Mouse (Mus musculus) urinary bladder, postnatal 14 days (tissue): ENCODE measurements around the gene Fggy.

Experiments used
- DNase-seq: peaks from one replicate; pipeline ENCODE4 v3.0.0; 2021; ENCODE audit warnings: low spot score

Gene Fggy

DNA sequence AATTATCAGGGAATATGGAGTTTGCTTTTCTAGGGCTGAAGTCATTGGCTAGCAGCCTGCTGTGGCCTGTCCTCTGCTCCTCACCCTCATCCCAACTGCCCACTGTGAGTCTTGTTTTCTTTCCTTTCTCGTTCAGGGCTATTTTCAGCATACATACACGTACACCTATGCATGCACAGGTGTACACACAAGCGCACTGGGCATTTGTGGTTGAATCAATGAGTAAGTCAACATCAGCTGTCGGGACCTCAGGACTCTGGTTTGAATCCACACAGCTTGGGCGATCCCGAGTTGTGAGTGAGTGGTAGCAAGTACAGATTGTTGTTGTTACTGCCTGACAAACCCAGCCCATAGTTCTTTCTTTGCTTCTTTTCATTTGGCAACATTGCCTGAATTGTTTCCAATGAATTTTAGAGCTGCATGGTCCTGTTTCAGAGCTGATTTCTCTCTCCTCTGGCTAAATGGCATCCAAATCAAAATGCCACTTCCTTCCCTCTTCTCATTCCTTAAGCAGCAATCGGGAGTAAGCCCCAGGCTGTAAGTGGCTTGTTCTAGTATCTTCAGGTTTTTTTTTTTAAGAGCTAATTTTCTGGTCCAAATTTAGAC, 109.1 kb downstream of the Fggy start:
- DNase-seq, result no peak

DNA sequence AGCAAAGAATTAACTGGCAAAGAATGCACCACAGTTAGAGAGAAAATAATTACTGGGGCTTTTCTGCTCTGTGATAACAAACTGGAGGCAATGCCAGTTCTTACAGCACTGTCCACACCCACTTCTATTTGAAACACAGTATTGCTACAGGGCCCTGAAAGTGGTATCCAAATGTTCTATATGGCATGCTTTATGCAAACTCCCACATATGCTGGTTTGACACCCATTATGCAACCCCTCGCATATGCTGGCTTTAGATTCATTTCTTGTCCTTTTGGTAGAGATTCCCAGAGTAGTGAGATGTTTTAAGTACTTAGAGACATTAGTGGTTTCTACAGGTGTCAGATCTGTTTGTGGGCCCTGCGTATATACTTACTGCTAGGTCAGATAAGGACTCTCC, 109.6 kb downstream of the Fggy start:
- no peak for DNase-seq

- no peak for DNase-seq
Measured at GRCm38 (mm10) chr4:95667595-95667994, 110.3 kb downstream of the Fggy start.

DNA sequence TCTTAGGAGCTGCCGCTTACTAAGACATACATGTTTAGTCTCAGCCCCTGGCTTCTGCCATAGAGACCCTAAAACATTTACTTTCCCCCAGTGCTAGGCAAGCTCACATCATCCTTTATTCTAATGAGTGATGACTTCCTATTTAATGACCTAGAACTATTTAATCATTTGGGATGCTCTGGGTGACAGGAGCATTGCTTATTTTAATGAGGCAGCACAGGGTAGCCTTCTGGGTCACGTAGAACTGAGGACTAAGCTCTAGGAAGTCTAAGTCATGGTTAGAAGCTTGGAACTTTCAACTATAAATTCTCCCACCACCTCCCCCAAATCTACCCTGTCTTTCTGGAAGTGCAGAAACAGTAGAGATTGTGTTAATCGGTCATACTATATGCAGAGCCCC, 111.2 kb downstream of the Fggy start:
- DNase-seq, result no peak

- no peak for DNase-seq
Measured at GRCm38 (mm10) chr4:95669336-95669735, 112.0 kb downstream of the Fggy start.

DNA sequence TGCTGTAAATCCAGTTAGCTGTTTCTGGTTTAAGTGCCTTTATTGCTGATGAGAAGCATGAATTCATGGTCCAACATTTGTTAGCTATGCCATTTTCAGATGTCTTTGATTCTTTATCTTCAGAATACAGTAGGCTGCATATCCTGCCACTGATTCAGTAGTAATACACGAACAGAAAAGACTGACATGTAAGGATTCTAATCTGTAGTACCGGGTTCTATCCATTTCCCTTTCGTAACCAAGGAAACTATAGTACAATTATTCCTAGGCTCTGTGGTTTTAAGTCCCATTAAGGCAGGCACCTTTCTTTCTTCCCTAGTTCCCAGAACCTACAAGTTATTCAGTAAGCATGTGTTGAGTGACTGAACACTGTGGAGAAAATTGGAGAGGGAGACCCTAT, 113.3 kb downstream of the Fggy start:
- DNase-seq, result no peak

DNA sequence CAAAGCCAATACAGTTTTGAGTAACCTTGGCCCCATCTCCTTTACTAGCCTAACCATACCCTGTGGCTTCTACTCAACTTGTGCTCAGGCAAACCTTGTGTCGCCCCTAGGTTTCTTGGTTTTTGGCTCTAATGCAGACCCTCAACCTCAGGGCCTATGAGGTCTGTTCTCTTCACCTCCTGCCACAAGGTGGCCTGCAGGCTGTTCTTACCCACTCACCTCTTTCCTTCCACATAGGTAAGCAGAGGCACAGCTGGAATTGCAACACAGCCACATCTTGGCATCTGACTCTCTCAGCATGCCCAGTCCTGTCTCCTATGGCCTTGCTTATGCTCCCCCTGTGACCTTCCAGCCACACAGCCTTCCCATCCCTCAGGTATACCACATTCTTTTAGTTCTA, 114.7 kb downstream of the Fggy start:
- DNase-seq, result no peak

DNA sequence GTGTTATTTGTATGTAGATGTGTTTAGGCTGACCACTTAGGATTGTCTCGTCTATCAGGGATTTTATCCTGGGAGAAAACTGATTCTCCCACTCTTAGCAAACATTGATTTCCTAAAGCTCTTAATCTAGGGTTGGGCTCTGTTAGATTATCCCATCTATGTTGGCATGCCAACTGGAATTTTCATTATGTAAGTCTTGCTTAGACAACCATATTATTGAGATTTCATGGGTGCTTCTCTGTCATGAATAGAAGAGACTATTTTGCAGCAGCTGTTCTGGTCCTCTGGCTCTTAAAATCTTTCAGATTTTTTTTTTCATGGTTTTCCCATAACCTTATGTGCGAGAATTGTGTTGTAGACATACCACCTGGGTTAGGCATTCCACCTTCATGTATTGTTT, 119.1 kb downstream of the Fggy start:
- DNase-seq, result no peak

DNA sequence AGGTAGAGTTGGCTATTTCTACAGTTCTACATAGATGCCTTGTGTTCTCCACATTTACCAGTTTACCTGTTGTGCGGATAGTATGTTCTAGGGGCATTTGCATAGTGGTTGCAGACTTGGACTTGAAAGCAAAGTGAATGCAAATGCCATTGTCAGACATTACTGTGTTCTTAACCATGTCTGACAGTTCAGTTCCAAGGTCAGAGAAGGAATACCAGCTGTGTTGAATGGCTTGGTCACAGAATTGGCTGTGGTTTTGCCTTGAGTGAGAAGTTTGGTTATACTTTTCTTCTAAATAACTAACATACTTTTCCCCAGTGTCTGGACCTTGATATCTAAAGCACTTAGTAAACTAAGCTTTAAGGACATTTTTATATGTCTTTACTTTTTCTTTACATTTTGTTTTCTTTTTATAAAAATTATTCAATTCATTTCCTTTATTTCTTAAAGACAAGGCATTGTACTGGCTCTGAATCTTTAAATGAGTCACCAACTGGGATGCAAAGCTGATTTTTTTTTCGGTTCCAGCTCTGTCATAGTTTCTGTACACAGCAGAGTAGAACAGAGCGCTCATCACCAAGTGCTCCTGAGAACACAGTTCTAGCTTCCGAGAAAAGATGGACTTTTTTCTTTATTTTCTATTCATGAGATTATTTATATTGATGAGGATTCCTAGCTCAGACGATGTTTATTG, 123.6 kb downstream of the Fggy start:
- DNase-seq, result no peak

- DNase-seq, result no peak
Measured at GRCm38 (mm10) chr4:95684522-95685080, 127.3 kb downstream of the Fggy start.

DNA sequence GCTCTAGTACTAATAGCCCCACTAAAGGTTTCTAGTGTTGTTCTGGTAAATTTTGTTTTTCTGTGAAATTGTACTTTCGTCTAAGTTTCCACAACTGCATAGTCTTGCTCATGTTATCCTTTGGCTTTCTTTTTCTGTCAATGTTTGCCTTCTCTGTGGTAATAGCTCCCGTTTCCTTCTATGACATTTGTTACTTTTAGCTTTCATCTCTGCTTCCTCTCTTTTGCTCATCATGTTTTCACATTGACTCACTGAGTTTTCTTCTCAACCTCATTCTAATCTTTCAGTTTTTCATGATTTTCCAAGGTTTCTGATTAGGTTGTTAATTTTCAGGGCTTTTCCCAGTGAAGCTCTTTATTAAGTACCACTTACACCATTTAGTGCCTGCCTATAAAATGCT, 129.5 kb downstream of the Fggy start:
- DNase-seq, result no peak

DNA sequence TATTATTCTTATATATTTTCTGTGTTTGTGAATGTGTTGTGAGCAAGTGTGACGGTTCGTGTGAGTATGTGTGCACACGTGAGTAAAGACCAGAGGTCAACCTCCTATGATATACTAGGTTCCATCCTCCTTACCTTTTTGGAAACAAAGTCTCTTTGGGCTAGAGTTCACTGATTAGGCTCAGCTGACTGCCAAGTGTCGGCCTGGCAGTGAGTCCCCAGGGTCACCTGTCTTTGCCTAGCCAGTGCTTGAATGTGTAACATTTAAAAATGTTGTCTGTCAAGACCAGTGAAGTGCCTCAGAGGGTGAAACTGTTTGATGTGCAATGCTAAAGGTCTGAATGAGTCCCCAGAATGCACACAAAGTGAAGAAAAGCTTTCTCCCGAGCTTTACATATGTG, 130.0 kb downstream of the Fggy start:
- DNase-seq, result no peak

- no peak for DNase-seq
Measured at GRCm38 (mm10) chr4:95688159-95688558, 130.9 kb downstream of the Fggy start.

GRCm38 (mm10) chr4:95700366-95700765, 143.1 kb downstream of the Fggy start:
- DNase-seq, result no peak

DNA sequence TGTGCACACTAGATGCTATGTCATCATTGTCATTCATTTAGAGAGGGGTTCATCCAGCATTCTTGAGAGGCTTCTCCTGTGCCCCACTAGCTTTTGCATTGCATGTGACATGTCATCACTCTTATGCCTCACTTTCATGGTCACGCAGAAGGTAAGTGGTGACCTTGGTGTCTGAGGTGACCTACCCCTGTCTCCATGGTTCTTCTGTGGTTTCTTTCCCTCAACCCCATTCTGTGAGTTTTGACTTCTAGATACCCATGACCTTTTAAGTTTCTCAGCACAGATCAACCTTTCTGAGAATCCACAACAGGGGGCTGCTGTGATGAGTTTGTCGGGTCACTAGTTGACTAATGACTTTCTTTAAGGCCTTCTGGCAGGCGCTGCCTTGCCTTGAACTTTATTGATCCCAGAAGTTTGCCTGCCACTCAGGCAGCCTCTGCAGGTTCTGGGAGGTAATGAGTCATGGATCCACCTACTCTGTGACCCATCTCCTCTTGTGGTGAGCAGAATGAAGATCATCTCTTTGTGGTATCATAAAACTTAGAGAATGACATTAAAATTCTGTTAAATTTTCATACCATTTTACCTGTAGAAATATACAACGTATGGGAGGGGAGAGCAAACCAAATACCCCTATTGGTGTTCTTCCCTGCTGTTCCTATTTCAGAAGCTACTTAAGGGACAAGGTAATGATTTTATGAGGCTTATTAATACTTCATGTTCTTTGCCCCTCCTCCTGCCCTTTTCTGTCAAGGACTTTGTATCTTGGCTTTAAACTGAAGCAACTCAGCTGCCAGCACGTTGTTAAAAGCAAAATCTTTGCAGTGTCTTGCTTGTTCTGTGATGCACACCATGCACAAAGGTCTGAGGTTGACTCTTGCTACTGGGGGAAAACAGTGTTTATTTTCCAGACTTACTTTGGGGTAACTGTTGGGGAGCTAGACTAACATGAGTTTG, 150.9 kb downstream of the Fggy start:
- DNase-seq, result no peak

- DNase-seq, result no peak
Measured at GRCm38 (mm10) chr4:95709750-95710149, 152.4 kb downstream of the Fggy start.

GRCm38 (mm10) chr4:95712802-95713201, 155.5 kb downstream of the Fggy start:
- no peak for DNase-seq

DNA sequence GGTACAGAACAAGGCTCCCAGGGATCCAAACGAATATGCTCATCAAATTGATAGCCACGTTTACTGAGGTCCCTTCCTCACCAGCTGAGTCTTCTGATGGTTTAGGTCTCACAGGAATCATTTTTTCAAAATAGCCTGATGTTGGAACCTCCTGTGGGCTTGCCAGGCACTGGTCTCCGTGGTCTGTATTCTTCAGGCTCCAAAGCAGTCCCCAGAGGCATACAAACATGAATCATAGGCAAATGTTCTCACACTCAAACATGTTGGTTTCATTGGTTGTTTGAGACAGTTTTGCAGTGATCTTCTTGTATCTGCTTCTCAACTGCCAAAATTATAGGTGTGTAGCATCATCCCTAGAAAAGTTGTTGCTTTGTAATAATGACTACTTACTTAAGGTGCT, 156.0 kb downstream of the Fggy start:
- no peak for DNase-seq

- no peak for DNase-seq
Measured at GRCm38 (mm10) chr4:95716137-95716536, 158.8 kb downstream of the Fggy start.

DNA sequence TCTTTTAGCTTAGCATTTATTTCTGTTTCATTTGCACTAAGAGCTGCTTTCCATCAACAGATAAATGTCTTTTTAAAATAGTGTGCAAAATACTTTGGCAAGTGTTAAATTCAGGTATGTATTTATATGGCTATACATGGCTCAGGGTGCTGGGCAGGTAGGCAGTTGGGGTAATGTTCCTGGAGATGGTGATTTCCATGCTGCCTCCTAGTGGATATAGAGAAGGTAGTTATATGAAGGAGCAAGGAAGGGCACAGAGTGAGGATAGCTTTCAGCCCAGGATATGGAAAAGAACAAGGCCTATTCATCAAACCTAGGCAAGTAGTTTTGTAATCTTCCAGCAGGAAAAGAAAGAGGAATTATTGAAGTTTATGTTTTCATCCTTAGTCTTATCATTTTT, 166.3 kb downstream of the Fggy start:
- DNase-seq, result no peak

- no peak for DNase-seq
Measured at GRCm38 (mm10) chr4:95726361-95726760, 169.1 kb downstream of the Fggy start.

GRCm38 (mm10) chr4:95729142-95729826, 172.0 kb downstream of the Fggy start:
- no peak for DNase-seq
